9 mouse cellular contexts compared by ENCODE assay signal in genomic region chr2:75716046-75717016, GRCm38 (mm10). TPM values are rescaled to one million over a fixed set of nuclear protein-coding genes. Genes with fewer than 3 reads are reported as not detected.
DNase-seq lines count a peak whose midpoint lies in the region; ATAC-seq and TF ChIP-seq lines count a peak whose summit lies in the region.
"Had no signal": no experiment of that assay in that cellular context is flagged by ENCODE, and none has a peak within 500 bp of the region (broad histone marks: within the 10 kb centered on the region; RNA-seq: fewer than 3 reads in every experiment).

No protein-coding gene starts in this region.

- H3K4me1 ChIP-seq in heart, embryonic 13.5 days = 0 out of 2 replicates have a peak, but pooled peaks cover 6% of the 10 kb centered on the region
- peaks cover 1% of the 10 kb centered on the region; the same call in 1 of the 2 replicates for H3K4me1 ChIP-seq in heart, adult 2 months (ENCODE audit: control insufficient read depth, insufficient read depth, low read length)
- H3K4me1 ChIP-seq in liver, embryonic 16.5 days (ENCODE audit: control insufficient read depth, low read depth, low read length) = peaks cover 2% of the 10 kb centered on the region

- H3K9me3 ChIP-seq in heart, embryonic 13.5 days = no peaks in the 10 kb centered on the region
- no peaks in the 10 kb centered on the region for H3K9me3 ChIP-seq in liver, embryonic 16.5 days (replicated peaks; ENCODE audit: control insufficient read depth, low read length)

- H3K36me3 ChIP-seq in heart, embryonic 13.5 days = no peaks in the 10 kb centered on the region
- H3K36me3 ChIP-seq in heart, adult 2 months (ENCODE audit: control insufficient read depth, insufficient read depth, low read length) = no peaks in the 10 kb centered on the region
- no peaks in the 10 kb centered on the region for H3K36me3 ChIP-seq in liver, embryonic 16.5 days (ENCODE audit: control insufficient read depth, insufficient read depth)

- 0 out of 2 replicates have a peak overlapping the region, but pooled peaks have one; percentile 13 for H3K9ac ChIP-seq in heart, embryonic 13.5 days
- no peak overlapping the region for H3K9ac ChIP-seq in heart, adult 2 months (ENCODE audit: low read depth, low read length)
- no peak overlapping the region for H3K9ac ChIP-seq in liver, embryonic 16.5 days (ENCODE audit: low read depth, low read length)

- no peak for DNase-seq in heart, adult 2 months
- peak; percentile 50 for DNase-seq in ES-CJ7 (ENCODE audit: low read depth, low spot score)
- DNase-seq in cerebellum, postnatal 14 days = peak; percentile 56 to 79
- no peak for DNase-seq in thymus, postnatal 0 days (ENCODE audit: low spot score)
- DNase-seq in ovary, postnatal 36 days (ENCODE audit: low spot score) = no peak
- no peak for DNase-seq in natural killer cell, adult 2 months (ENCODE audit: low spot score in 2 of 2)

- TF ChIP-seq POLR2A in heart, adult 2 months (IDR thresholded peaks at IDR 0.05; ENCODE audit: insufficient read depth, low read depth, low read length) = no peak

- no peak overlapping the region for H3K4me3 ChIP-seq in heart, embryonic 13.5 days
- H3K4me3 ChIP-seq in heart, adult 2 months = no peak overlapping the region
- H3K4me3 ChIP-seq in liver, embryonic 16.5 days (ENCODE audit: low read depth, low read length) = no peak overlapping the region

- TF ChIP-seq EP300 in heart, adult 2 months (IDR thresholded peaks at IDR 0.05; ENCODE audit: insufficient read depth, low read depth, low read length) = no peak

- H3K79me2 ChIP-seq in heart, adult 2 months (replicated peaks; ENCODE audit: control insufficient read depth, insufficient read depth, low read length) = no peaks in the 10 kb centered on the region

- H3K27me3 ChIP-seq in heart, embryonic 13.5 days (replicated peaks) = no peaks in the 10 kb centered on the region
- no peaks in the 10 kb centered on the region for H3K27me3 ChIP-seq in heart, adult 2 months (ENCODE audit: control insufficient read depth, insufficient read depth, low read length)
- H3K27me3 ChIP-seq in liver, embryonic 16.5 days (ENCODE audit: control insufficient read depth, insufficient read depth, low read depth, low read length) = no peaks in the 10 kb centered on the region

- WGBS in heart, embryonic 13.5 days = 64% methylated on average over 12 of the region's 12 CpGs
- 57% methylated on average over 12 of the region's 12 CpGs for WGBS in heart, adult 2 months
- 56% methylated on average over 12 of the region's 12 CpGs for WGBS in liver, embryonic 16.5 days (ENCODE audit: insufficient replicate concordance)

- H3K4me2 ChIP-seq in heart, embryonic 13.5 days = no peak overlapping the region
- H3K4me2 ChIP-seq in liver, embryonic 16.5 days (ENCODE audit: low read depth, low read length) = no peak overlapping the region
- H3K4me2 ChIP-seq: heart, embryonic 11.5 days had no signal

- ATAC-seq in heart, embryonic 13.5 days (ENCODE audit: extremely low read depth, insufficient number of reproducible peaks, low FRiP score, low TSS enrichment) = no peak
- peak; percentile 54; the same call in 1 of the 2 replicates for ATAC-seq in liver, embryonic 16.5 days (ENCODE audit: low read depth)

- intact Hi-C loops in heart, adult 2 months (cut with DNase I) = no loop called here

- no peak for TF ChIP-seq CTCF in heart, adult 2 months (IDR thresholded peaks at IDR 0.05)

- H3K27ac ChIP-seq in heart, embryonic 13.5 days (replicated peaks) = no peak overlapping the region
- no peak overlapping the region for H3K27ac ChIP-seq in heart, adult 2 months
- 0 out of 2 replicates have a peak overlapping the region, but pooled peaks have one; percentile 15 for H3K27ac ChIP-seq in liver, embryonic 16.5 days (ENCODE audit: low read length)

RNA-seq across cellular contexts. Expression of gene Nfe2l2, which starts 11.9 kb away (rescaled TPM):
- polyA plus RNA-seq in heart, embryonic 13.5 days (2015; fragmentation: Nextera tagmentation; extraction: Ambion mirVana) = 42.8 and 43.7 TPM in 2 replicates
- total RNA-seq in heart, adult 2 months (2021) = 10 to 100 TPM; 56.2 to 67.1 TPM
- polyA plus RNA-seq in heart, adult 2 months (2012; rRNA removed) = 36.5 and 52.4 TPM in 2 replicates
- polyA plus RNA-seq in liver, embryonic 16.5 days (2015; fragmentation: Nextera tagmentation; extraction: Ambion mirVana) = 41.3 and 41.4 TPM in 2 replicates
- polyA plus RNA-seq in thymus, postnatal 0 days (2015; fragmentation: Nextera tagmentation; extraction: Ambion mirVana) = 56.6 and 57.3 TPM in 2 replicates

RNA-seq across cellular contexts. Expression of gene Hnrnpa3, which starts 57.3 kb away (rescaled TPM):
- polyA plus RNA-seq in heart, embryonic 13.5 days (2015; fragmentation: Nextera tagmentation; extraction: Ambion mirVana) = 188 and 192 TPM in 2 replicates
- total RNA-seq in heart, adult 2 months (2021) = 100 to 1,000 TPM; 177 to 180 TPM
- polyA plus RNA-seq in heart, adult 2 months (2012; rRNA removed) = 18.5 and 44.9 TPM in 2 replicates
- polyA plus RNA-seq in liver, embryonic 16.5 days (2015; fragmentation: Nextera tagmentation; extraction: Ambion mirVana) = 94.3 and 105 TPM in 2 replicates
- 292 and 303 TPM in 2 replicates for polyA plus RNA-seq in thymus, postnatal 0 days (2015; fragmentation: Nextera tagmentation; extraction: Ambion mirVana)

Comparison
In these comparisons a context has a peak if more than half of its experiments do, and no peak if none do; other contexts are left out.
1. DNase-seq: peak in ES-CJ7 (single experiment) and cerebellum, postnatal 14 days (2 of 2); none in heart, adult 2 months (0 of 2), thymus, postnatal 0 days (single experiment), ovary, postnatal 36 days (single experiment) and natural killer cell, adult 2 months (0 of 2).